Comparison of ENCODE assay signal across 9 mouse cellular contexts in the genomic region with DNA sequence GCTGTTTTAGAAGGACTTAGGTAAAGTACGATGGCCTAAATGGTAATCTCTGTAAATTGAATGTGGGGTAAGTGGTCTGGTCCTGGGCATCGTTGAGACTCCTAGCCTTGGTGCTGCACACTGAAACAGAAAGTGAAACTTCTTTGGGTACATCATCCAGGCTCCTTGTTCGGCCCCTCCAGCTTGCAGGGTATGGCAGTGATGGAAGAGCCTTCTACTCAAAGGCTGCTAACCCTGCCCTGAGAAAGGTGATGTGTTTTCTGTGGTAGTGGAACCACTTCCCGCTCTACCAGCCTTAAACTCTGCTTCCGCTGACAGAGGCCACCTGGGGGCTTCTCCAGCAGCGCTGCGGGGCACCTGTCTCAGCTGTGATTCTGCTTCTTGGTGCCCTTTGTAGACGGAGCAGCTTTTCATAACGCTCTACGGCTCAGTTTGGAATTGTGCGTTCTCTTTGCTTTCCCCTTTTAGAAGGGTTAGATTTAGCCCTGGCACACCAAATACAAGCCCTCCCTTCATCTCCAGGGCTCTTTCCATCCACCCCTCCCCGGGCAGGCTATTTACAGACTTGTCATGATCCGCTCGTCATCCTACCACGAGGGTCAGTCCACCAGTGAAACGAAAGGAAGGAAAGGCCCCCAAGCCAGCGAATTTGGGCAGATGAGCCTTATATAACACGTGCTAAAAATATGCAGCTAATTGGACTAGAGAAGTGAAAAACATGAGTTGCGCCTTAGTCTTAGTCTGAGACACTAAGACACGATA.
A peak's percentile ranks its signal among the peaks of the same experiment; 100 is the strongest.
DNase-seq lines count a peak whose midpoint lies in the region; ATAC-seq lines count a peak whose summit lies in the region.
"Had no signal": no experiment of that assay in that cellular context is flagged by ENCODE, and none has a peak within 500 bp of the region (broad histone marks: within the 10 kb centered on the region; RNA-seq: fewer than 3 reads in every experiment).

No protein-coding gene starts in this region.

- ATAC-seq in monocyte, adult 5-6 weeks (replicated peaks; ENCODE audit: insufficient number of reproducible peaks, low FRiP score, low TSS enrichment, poor library complexity, severe bottlenecking), result peak; percentile 42; the same call in 1 of the 2 replicates
- ATAC-seq: Patski had no signal

- peak; percentile 78 for DNase-seq in layer of hippocampus, adult 11-12 months (ENCODE audit: low spot score)
- no peak for DNase-seq in layer of hippocampus, postnatal 10 days (ENCODE audit: low spot score in 2 of 2)
- peak; percentile 53 to 59 for DNase-seq in cerebellum, postnatal 25 days
- peak; percentile 38 to 52 for DNase-seq in heart, postnatal 36 days
- DNase-seq in thymus, postnatal 14 days, result peak; percentile 82
- DNase-seq in adrenal gland, adult 8-10 months, result no peak
- DNase-seq in embryo, embryonic 9.5 days (ENCODE audit: extremely low spot score), result no peak

- intact Hi-C loops in heart, postnatal 36 days (cut with DNase I), result no loop called here

Comparison
In these comparisons a context has a peak if more than half of its experiments do, and no peak if none do; other contexts are left out.
1. DNase-seq: peak in layer of hippocampus, adult 11-12 months (single experiment), cerebellum, postnatal 25 days (2 of 2), heart, postnatal 36 days (2 of 2) and thymus, postnatal 14 days (single experiment); none in layer of hippocampus, postnatal 10 days (0 of 2), adrenal gland, adult 8-10 months (single experiment) and embryo, embryonic 9.5 days (single experiment).